Mouse (Mus musculus): ENCODE data around the gene Selenok.

GRCm38 (mm10) chr14:29971446-29971845 lies 3.3 kb downstream of the Selenok start:
- TF ChIP-seq CTCF (conservative IDR thresholded peaks at IDR 0.05; ENCODE audit: insufficient read depth, insufficient read length, low read depth, low read length) (no peak), POLR2A (IDR thresholded peaks at IDR 0.05; ENCODE audit: low read depth, low read length) (no peak)
